Mouse (Mus musculus): ENCODE data around the gene H2al2a. TPM values are rescaled to one million over a fixed set of nuclear protein-coding genes. Genes with fewer than 3 reads are reported as not detected.

The H2al2a gene
- polyA plus RNA-seq (2014; fragmentation: Nextera tagmentation; extraction: Ambion mirVana), result not detected in 2 replicates

GRCm38 (mm10) chr2:17996858-17997257, at the start of gene H2al2a:
Gene H2al2a, minus strand, starts transcription at chr2:17996958.
- DNase-seq (ENCODE audit: low spot score) (no peak), ATAC-seq (replicated peaks; ENCODE audit: low FRiP score) (no peak)
- Histone ChIP-seq H3K4me1 (replicated peaks; ENCODE audit: control insufficient read depth, insufficient read depth, low read length) (no peaks in the 10 kb centered on the region), H3K9ac (ENCODE audit: low read length) (no peak within 1 kb of the TSS), H3K27me3 (ENCODE audit: control insufficient read depth, insufficient read depth, low read length) (no peaks in the 10 kb centered on the region), H3K4me2 (ENCODE audit: low read depth, low read length, severe bottlenecking) (no peak within 1 kb of the TSS), H3K9me3 (ENCODE audit: control insufficient read depth, low read length) (no peaks in the 10 kb centered on the region), H3K4me3 (ENCODE audit: low read depth, low read length) (no peak within 1 kb of the TSS), H3K36me3 (ENCODE audit: control insufficient read depth, insufficient read depth, low read length) (no peaks in the 10 kb centered on the region), H3K27ac (ENCODE audit: low read depth, low read length) (no peak within 1 kb of the TSS)

DNA sequence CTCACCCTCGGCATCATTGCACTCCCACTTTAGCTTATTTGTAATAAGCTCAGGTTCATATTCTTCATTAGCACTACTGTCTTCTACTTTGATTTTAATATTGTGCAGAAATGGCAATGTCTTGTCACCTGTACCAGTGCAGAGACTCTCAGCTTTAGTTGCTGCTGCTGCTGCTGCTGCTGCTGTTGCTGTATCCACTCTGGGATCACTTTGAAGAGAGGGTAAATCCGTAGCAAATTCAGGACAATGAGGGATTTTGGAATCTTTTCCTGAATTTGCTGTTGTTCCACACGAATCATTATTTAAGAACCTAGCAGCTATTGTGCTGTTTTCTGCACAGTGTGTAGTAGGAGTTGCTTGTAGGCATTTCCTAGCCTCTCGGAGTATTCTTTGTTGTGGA, 49.4 kb upstream of the H2al2a start:
- peak overlapping the region; percentile 99 for H3K4me3 ChIP-seq (ENCODE audit: low read depth, low read length)
- H3K36me3 ChIP-seq (ENCODE audit: control insufficient read depth, insufficient read depth, low read length), result no peaks in the 10 kb centered on the region
- H3K4me2 ChIP-seq (ENCODE audit: low read depth, low read length, severe bottlenecking), result peak overlapping the region; percentile 82
- DNase-seq (ENCODE audit: low spot score) (no peak), ATAC-seq (replicated peaks; ENCODE audit: low FRiP score) (no peak)
- no peaks in the 10 kb centered on the region for H3K27me3 ChIP-seq (ENCODE audit: control insufficient read depth, insufficient read depth, low read length)
- peak overlapping the region; percentile 100 for H3K9ac ChIP-seq (ENCODE audit: low read length)
- no peaks in the 10 kb centered on the region for H3K9me3 ChIP-seq (ENCODE audit: control insufficient read depth, low read length)
- H3K27ac ChIP-seq (ENCODE audit: low read depth, low read length), result peak overlapping the region; percentile 99
- H3K4me1 ChIP-seq (replicated peaks; ENCODE audit: control insufficient read depth, insufficient read depth, low read length), result peaks cover 12% of the 10 kb centered on the region
- WGBS, result 0% methylated on average over 4 of the region's 4 CpGs

DNA sequence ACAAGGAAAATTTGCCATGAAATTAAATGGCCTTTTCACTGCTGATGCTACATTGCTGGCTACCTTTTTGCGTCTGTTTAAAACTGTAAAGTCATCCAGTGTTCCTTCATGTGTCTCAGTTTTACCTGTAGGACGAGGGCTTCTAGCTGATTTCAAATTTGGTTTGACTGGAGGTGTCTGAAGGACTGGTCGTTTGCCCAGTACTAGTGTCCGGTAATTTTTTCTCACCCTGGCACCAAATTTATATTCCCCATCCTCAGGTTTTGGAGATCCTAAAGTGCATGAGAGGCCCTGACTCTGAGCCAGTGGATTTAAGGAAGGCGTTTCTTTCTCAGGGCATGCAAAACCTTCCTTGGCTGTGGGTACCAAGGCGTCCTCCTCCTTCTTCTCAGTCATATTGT, 49.0 kb upstream of the H2al2a start:
- Histone ChIP-seq H3K36me3 (ENCODE audit: control insufficient read depth, insufficient read depth, low read length) (no peaks in the 10 kb centered on the region), H3K4me1 (replicated peaks; ENCODE audit: control insufficient read depth, insufficient read depth, low read length) (peaks cover 16% of the 10 kb centered on the region), H3K9me3 (ENCODE audit: control insufficient read depth, low read length) (no peaks in the 10 kb centered on the region), H3K4me2 (ENCODE audit: low read depth, low read length, severe bottlenecking) (peak overlapping the region; percentile 82), H3K4me3 (ENCODE audit: low read depth, low read length) (peak overlapping the region; percentile 99), H3K27me3 (ENCODE audit: control insufficient read depth, insufficient read depth, low read length) (no peaks in the 10 kb centered on the region), H3K27ac (ENCODE audit: low read depth, low read length) (peak overlapping the region; percentile 99), H3K9ac (ENCODE audit: low read length) (peak overlapping the region; percentile 100)
- ATAC-seq (replicated peaks; ENCODE audit: low FRiP score), result no peak
- DNase-seq (ENCODE audit: low spot score), result no peak
- WGBS, result 2% methylated on average over 6 of the region's 6 CpGs

DNA sequence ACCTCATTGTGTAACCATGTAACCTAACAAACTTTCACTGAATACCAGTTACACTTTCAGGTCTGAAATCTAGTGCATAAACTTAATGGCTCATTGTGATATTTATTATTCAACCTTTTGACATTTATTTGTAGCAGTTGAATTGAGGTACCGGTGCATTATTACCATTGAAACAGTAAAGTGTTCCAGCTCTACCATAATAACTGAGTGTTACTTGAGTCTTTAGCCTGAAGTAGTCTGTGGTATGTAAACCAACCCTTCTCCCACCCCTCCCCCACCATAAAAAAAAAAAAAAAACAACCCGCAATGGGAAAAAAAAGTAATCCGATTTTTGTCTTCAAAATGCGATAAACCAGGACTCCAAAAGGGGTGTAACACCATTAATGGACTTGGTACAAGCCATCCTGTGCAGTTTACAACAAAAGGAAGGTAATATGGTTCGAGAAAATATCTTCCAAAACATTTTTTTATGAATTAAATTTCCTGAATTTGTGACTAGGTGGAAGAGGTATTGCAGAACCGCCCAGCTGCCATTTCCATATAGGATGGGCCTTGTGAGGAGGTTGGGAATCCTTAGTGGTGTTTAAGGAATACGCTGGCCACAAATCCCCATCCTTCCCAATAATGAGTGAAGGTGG, 48.5 kb upstream of the H2al2a start:
- peak overlapping the region; percentile 82 for H3K4me2 ChIP-seq (ENCODE audit: low read depth, low read length, severe bottlenecking)
- no peaks in the 10 kb centered on the region for H3K27me3 ChIP-seq (ENCODE audit: control insufficient read depth, insufficient read depth, low read length)
- peaks cover 21% of the 10 kb centered on the region for H3K4me1 ChIP-seq (replicated peaks; ENCODE audit: control insufficient read depth, insufficient read depth, low read length)
- ATAC-seq (replicated peaks; ENCODE audit: low FRiP score) (no peak), DNase-seq (ENCODE audit: low spot score) (no peak)
- peak overlapping the region; percentile 100 for H3K9ac ChIP-seq (ENCODE audit: low read length)
- no peaks in the 10 kb centered on the region for H3K9me3 ChIP-seq (ENCODE audit: control insufficient read depth, low read length)
- peak overlapping the region; percentile 99 for H3K4me3 ChIP-seq (ENCODE audit: low read depth, low read length)
- H3K27ac ChIP-seq (ENCODE audit: low read depth, low read length), result peak overlapping the region; percentile 99
- no peaks in the 10 kb centered on the region for H3K36me3 ChIP-seq (ENCODE audit: control insufficient read depth, insufficient read depth, low read length)
- 2% methylated on average over 7 of the region's 7 CpGs for WGBS

GRCm38 (mm10) chr2:18041199-18041885, 44.6 kb upstream of the H2al2a start:
- WGBS, result 1% methylated on average over 14 of the region's 14 CpGs

GRCm38 (mm10) chr2:18040347-18041160, 43.8 kb upstream of the H2al2a start:
- WGBS, result 3% methylated on average over 27 of the region's 27 CpGs
- peak overlapping the region; percentile 39 for H3K4me3 ChIP-seq (ENCODE audit: low read depth, low read length)
- peak overlapping the region; percentile 82 for H3K4me2 ChIP-seq (ENCODE audit: low read depth, low read length, severe bottlenecking)
- H3K9ac ChIP-seq (ENCODE audit: low read length), result peak overlapping the region; percentile 92
- H3K27me3 ChIP-seq (ENCODE audit: control insufficient read depth, insufficient read depth, low read length), result no peaks in the 10 kb centered on the region
- H3K27ac ChIP-seq (ENCODE audit: low read depth, low read length), result peak overlapping the region; percentile 97
- H3K9me3 ChIP-seq (ENCODE audit: control insufficient read depth, low read length), result no peaks in the 10 kb centered on the region
- peaks cover 35% of the 10 kb centered on the region for H3K4me1 ChIP-seq (replicated peaks; ENCODE audit: control insufficient read depth, insufficient read depth, low read length)
- ATAC-seq (replicated peaks; ENCODE audit: low FRiP score), result peak; percentile 29
- DNase-seq (ENCODE audit: low spot score), result peak; percentile 75
- H3K36me3 ChIP-seq (ENCODE audit: control insufficient read depth, insufficient read depth, low read length), result no peaks in the 10 kb centered on the region

More at GRCm38 (mm10) chr2:18041199-18041885, 44.6 kb upstream of the H2al2a start:
- Histone ChIP-seq H3K4me2 (ENCODE audit: low read depth, low read length, severe bottlenecking) (peak overlapping the region; percentile 82), H3K4me1 (replicated peaks; ENCODE audit: control insufficient read depth, insufficient read depth, low read length) (peaks cover 33% of the 10 kb centered on the region), H3K9me3 (ENCODE audit: control insufficient read depth, low read length) (no peaks in the 10 kb centered on the region), H3K9ac (ENCODE audit: low read length) (peak overlapping the region; percentile 92), H3K27me3 (ENCODE audit: control insufficient read depth, insufficient read depth, low read length) (no peaks in the 10 kb centered on the region), H3K36me3 (ENCODE audit: control insufficient read depth, insufficient read depth, low read length) (no peaks in the 10 kb centered on the region), H3K4me3 (ENCODE audit: low read depth, low read length) (peak overlapping the region; percentile 39), H3K27ac (ENCODE audit: low read depth, low read length) (peak overlapping the region; percentile 97)
- peak; percentile 94 for DNase-seq (ENCODE audit: low spot score)
- ATAC-seq (replicated peaks; ENCODE audit: low FRiP score), result peak; percentile 91

GRCm38 (mm10) chr2:18039566-18040290, 43.0 kb upstream of the H2al2a start:
- Histone ChIP-seq H3K27ac (ENCODE audit: low read depth, low read length) (peak overlapping the region; percentile 97), H3K4me3 (ENCODE audit: low read depth, low read length) (peak overlapping the region; percentile 39), H3K9ac (ENCODE audit: low read length) (peak overlapping the region; percentile 92), H3K36me3 (ENCODE audit: control insufficient read depth, insufficient read depth, low read length) (no peaks in the 10 kb centered on the region), H3K4me2 (ENCODE audit: low read depth, low read length, severe bottlenecking) (peak overlapping the region; percentile 82), H3K9me3 (ENCODE audit: control insufficient read depth, low read length) (no peaks in the 10 kb centered on the region), H3K27me3 (ENCODE audit: control insufficient read depth, insufficient read depth, low read length) (no peaks in the 10 kb centered on the region), H3K4me1 (replicated peaks; ENCODE audit: control insufficient read depth, insufficient read depth, low read length) (peaks cover 35% of the 10 kb centered on the region)
- 1% methylated on average over 45 of the region's 46 CpGs for WGBS
- ATAC-seq (replicated peaks; ENCODE audit: low FRiP score), result peak; percentile 58
- peak; percentile 88 for DNase-seq (ENCODE audit: low spot score)

GRCm38 (mm10) chr2:18038895-18039371, 42.2 kb upstream of the H2al2a start:
- peak; percentile 70 for DNase-seq (ENCODE audit: low spot score)
- peak overlapping the region; percentile 92 for H3K9ac ChIP-seq (ENCODE audit: low read length)
- peaks cover 40% of the 10 kb centered on the region for H3K4me1 ChIP-seq (replicated peaks; ENCODE audit: control insufficient read depth, insufficient read depth, low read length)
- no peaks in the 10 kb centered on the region for H3K36me3 ChIP-seq (ENCODE audit: control insufficient read depth, insufficient read depth, low read length)
- H3K4me3 ChIP-seq (ENCODE audit: low read depth, low read length), result peak overlapping the region; percentile 39
- peak overlapping the region; percentile 97 for H3K27ac ChIP-seq (ENCODE audit: low read depth, low read length)
- ATAC-seq (replicated peaks; ENCODE audit: low FRiP score), result no peak
- peak overlapping the region; percentile 82 for H3K4me2 ChIP-seq (ENCODE audit: low read depth, low read length, severe bottlenecking)
- H3K27me3 ChIP-seq (ENCODE audit: control insufficient read depth, insufficient read depth, low read length), result no peaks in the 10 kb centered on the region
- no peaks in the 10 kb centered on the region for H3K9me3 ChIP-seq (ENCODE audit: control insufficient read depth, low read length)
- WGBS, result 18% methylated on average over 10 of the region's 10 CpGs

All from forebrain, embryonic 11.5 days (tissue).